Mouse (Mus musculus): ENCODE data around the gene Patj.

The Patj gene

DNA sequence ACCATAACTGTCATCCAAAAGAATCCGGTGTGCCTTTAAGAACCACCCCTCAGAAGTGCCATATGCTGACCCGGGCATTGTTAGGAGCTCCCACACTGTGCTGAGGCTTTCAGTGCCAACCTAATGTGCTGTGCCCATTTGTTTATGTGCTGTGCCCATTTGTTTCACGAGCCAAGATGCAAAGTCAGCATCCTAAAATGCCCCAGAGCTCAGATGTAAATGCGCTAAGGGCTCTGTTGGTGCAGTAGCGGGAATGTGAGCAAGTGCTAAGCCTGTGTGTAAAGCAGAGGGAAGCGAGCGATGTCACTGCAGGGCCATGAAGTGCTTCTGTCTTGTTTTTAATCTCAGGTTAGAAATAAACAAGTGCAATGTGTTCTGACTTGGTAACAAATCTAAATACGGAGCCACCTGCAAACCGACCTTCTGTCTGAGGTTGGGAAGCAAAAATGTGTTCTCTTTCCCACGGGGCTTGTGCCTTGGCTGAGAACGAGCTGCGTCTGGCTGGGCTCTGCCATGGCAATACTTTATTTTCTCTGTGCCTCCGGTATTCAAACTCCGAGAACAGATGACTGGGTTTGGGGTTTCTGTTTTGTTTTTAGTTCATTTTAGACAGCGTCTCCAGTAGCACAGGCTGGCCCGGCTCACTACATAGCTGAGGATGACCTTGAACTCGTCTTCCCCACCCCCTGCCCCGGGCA, 239.7 kb downstream of the Patj start:
- in situ Hi-C loops (cut with MboI, MseI): no loop called here

DNA sequence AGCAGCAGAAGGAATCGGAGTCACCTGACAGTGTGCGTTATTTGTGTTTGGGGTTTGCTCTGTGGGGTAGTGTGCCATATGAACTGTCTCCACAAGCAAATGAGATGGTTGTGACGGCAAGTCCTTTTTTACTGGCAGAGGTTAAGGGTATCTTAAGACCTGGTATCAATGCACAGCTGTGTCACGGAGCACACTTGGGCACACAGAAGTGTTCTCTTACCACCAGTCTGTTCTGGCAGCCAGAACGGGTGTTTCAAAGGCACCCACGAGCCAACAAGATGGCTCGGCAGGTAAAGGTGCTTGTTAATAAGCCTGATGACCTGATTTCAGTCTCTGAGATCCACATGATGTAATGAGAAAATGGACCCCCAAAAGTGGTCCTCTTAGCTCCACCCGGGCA, 243.1 kb downstream of the Patj start:
- in situ Hi-C loops (cut with MboI, MseI): no loop called here

DNA sequence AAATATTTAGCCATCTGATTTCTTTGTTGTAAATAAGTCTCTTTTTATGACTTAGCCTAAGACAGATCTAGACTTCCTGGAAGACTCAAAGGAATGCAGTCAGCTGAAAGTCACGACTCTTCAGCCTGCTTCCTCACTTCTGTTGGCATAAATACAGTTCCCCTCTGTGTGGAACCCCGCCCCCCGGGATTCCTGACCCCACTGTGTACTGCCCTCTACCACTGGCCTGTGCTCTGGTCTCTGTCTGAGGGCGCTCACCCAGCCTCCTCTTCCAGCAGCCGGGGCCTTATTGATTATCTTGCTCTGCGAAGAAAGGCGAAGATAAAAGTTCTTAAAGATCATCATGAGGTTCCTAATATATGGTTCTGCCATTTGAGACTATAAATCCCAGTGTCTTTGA, 258.1 kb downstream of the Patj start:
- in situ Hi-C loops (cut with MboI, MseI): no loop called here

DNA sequence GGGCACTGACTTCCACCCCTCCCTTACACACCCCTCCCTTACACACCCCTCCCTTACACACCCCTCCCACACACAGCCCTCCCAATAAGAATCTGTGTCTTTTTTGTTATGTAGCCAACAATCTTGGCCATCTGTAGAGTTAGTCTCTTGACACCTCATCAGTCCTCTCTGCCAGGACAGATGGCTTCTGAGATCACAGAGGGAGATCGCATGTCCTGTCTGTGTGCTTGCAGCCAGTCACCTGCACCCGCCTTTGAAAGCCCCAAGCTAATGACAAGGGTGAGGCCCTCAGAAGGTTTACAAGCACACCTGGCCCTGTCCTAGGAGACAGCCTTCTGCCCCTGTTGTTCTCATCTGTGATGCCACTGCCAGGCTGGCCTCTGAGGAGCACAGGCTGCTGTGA, 258.8 kb downstream of the Patj start:
- in situ Hi-C loops (cut with MboI, MseI): no loop called here

DNA sequence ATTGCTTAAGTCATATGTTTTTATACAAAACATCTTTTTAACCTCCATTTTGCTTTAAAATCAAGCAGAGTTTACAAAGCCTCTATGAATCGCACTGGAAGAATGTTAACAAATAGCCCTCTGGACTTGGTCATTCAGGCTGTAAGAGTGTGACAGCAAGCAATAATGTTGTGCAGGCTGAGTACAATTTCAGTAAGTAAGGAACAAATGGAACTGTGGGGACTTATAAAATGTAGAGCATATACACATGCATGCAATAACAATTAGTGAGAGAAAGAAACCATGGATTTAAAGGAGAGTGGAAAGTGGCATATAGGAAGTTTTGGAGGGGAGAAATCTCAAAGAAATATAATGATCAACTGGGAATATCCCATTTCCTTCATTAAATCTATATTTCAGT, 261.2 kb downstream of the Patj start:
- in situ Hi-C loops (cut with MboI, MseI): no loop called here

DNA sequence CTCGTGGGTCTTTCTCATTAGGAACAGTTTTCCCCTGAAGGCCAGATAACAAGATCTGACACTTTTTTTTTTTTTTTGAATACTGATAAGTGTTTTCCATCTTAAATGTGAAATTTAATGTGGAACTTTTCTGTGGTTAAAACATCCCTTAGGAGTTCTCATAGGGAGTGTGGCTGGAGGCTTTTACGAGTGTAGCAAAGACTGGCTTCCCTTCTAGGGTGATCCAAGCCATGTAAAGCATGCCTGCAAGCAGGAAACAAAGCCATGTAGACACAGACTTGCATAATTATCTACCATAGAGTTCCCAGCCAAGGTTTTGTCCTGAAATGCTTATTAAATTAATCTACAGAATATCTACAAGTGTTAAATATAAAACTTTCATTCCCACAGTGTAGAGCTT, 263.4 kb downstream of the Patj start:
- in situ Hi-C loops (cut with MboI, MseI): no loop called here

DNA sequence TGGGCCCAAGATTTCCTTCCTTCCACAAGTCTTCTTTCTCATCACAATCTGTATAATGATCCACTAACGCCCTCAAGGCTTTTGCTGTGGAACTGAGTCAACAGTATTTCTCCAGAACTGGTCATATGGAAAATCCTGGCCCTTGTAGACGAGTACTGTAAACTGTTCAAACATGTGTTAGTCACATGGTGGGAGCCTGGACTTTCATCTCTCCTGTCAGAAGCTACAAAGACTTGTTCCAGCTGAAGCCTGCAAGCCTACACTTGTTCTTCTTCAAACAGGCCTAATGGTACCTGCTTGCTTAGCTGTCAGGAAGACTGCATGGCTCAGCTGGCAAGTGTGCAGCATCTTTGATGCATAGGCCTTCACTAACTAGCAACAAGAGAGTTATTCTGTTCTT, 264.9 kb downstream of the Patj start:
- in situ Hi-C loops (cut with MboI, MseI): no loop called here

DNA sequence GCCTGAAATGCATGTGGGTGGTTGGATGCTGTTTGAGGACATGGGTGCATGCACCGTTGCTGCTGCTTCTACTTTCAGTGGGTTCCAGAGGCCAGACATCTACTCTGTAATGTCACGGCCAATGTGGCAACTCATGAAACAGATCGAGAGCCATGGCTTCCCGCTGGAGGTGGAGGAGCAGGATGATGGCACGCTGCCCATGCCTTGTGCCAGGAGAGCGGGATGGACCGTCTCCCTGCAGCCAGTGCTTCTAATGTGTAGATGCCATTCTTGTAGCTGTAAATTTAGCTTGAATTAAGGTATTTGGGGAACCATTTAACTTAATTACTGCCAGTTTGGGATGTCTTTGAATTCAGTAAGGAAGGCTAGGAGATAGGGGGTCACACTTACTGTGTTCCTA, 270.3 kb downstream of the Patj start:
- in situ Hi-C loops (cut with MboI, MseI): no loop called here

DNA sequence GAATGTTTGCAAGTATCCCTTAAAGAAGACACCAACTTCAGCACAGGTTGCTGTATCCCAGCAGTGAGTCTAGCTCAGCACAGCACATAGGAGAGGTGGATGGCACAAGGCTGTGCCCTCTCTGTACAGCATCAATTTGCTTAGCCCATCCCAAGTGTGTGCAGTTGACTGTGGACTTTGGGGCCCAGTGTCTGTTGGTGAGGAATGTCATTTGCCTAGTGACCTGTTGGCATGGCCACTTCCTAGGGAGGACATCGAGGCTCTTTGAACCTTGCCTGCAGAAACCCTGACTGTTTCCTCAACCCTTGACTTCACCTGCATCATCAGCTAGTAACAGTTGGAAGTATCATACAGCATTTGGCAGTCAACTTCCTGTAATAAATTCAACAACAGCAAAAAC, 270.9 kb downstream of the Patj start:
- in situ Hi-C loops (cut with MboI, MseI): no loop called here

DNA sequence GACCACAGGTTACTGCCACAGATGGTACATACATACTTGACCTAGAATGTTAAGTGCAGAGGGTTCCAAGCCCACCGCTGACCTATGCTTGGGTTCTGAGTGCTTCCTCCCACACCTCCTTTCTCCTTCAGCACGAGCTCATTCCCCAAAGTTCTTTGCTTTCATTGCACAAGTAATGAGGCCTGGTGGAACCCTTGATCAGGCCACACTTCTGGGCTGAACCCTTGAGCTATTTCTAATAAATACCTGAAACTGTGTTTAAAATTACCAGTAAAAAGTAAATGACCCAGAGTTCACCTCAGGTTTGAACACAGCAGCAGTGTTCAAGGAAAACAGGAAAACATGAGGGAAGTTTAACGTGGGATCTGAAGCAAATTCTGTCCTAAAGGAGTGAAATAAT, 271.4 kb downstream of the Patj start:
- in situ Hi-C loops (cut with MboI, MseI): no loop called here

DNA sequence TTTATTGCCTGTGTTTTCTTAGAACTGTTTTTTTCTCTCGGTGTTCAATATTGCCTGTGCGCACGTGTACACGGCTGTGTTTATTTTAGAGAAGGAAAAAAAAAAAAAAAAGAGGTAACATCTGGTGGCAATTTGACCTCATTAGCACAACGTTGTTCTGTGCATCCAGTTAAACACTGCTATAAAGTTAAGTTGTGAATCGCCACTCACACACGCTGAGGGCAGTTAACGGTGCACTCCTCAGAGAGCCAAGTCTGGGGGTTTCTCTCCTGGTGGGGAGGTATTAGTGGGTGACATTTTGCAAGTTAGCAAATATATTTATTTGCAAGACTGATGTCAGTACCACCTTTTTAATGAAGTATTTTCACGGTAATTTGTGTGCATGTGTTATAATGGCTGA, 281.9 kb downstream of the Patj start:
- in situ Hi-C loops (cut with MboI, MseI): no loop called here

DNA sequence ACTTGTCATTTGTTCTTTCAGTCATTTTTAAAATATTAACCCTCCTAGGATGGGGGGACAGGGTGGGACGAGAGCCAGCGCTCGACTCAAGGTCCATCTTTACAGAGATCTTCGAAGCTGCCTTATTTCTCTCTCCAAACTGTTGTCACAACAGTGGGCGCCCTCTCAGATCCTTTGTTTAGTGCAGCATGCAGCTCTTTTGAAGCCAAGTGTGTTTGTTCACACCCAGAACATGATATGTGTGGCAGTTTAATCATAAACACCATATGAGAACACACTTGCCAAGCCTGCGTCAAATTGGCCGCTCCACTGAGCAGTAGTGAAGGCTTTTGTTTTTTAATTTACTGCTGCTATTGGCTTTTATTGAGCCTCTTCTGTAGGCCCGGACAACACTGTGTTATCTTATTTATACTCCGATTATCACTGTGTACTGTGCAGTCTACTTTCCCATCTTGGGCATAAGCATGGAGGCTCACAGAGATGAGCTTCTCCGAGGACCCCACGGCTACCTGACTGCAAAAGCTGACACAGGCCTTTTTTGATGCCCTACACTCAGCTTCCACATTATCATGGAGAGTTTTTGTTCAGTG, 291.2 kb downstream of the Patj start:
- in situ Hi-C loops (cut with MboI, MseI): no loop called here

DNA sequence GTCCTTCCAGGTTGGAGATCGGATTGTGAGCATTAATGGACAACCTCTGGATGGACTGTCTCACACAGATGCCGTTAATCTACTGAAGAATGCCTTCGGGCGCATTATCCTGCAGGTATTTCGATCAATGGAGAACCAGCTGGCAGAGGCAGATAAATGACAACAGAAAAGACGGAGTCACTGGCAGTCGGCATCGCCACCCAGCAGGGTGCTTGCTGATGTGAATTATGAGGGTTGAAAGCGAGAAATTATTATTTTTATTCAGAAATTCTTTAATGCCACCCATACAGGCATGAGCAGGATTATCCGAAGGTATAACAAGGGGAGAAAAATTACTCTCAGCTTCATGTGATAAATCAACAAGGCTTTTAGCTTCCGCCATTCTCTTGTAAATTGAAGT, 292.5 kb downstream of the Patj start:
- in situ Hi-C loops (cut with MboI, MseI): no loop called here

DNA sequence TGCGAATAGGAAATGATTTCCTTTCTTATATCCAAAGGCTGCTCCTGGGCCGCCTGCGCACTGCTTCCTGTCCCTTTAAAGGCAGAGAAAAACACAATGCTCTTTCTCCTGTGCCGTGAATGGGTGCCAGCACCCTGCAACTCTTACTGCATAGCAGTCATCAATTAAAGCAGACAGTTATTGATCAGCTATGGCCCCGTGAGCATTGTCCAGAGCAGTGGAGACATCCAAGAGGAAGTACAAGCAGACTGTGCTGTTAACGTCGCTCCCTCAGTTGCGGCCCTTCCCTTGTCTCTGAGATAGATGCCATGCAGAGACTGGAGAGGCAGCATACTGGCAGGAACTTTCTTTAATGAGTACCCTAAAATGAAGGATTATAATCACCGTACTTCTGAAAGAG, 292.9 kb downstream of the Patj start:
- in situ Hi-C loops (cut with MboI, MseI): no loop called here

DNA sequence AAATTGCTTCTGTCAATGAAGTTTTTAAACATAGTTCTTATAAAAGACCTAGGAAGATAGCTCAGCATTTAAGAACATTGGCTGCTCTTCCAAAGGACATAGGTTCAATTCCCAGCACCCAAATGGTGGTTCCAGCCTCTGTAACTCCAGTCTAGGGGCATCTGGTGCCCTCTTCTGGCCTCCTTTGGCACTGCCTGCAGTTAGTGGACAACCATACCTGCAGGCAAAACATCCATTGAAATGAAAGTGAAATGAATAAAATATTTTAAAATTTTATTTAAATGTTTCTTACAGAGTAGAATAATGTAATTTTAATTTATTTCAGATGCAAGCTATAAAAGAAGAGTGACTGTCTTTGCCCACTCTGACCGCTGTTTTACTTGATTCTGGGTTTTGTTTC, 294.4 kb downstream of the Patj start:
- in situ Hi-C loops (cut with MboI, MseI): no loop called here

DNA sequence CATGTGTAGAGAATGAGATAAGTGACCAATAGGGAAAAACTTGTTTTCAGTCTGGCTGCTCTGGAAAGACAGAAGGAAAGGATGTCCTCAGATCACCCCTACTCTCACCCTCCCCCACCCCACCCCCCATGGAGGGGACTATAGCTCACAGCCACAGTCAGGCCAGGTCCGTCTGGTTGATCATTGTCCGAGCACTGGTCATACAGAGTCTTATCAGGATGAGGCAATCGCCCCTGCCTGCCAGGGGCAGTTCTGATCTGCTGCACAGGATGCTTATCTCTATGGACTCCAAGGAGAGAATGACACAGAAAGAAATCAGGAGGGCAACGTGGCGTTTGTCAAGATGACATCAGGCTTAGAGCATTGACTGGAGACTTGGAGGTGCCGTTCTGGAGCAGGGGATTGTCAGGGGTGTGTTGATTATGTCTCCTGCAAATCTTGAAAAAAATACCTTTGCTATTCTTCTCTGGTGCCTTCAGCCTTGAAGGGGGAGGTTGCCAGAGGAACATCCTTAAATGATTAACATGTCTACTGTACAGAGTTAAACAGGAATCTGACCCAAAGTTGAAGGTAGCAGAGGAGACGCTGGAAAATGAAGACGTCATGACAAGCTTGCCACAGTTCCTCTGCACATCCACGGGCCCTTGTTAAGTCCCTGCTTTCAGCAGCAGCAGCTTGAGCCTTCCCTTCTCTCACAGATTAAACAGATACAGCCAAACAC, 298.0 kb downstream of the Patj start:
- in situ Hi-C loops (cut with MboI, MseI): no loop called here

DNA sequence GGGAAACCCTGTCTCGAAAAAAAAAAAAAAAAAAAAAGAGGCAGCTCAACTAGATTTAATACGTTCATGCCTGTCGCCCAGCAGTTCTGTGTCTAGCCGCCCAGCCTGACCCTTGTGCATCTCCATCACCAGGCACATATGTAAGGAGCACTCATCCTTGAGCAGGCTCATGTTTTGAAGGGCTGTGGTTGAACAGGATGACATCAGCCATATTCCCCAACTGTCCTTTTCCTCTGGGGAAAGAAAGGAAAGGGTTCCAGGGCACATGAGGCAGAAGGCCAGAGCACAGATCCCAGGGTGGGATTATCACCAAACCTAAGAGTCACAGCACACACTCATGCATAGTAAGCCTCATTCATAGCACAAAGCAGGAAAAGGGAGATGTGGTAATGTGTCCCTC, 302.3 kb downstream of the Patj start:
- in situ Hi-C loops (cut with MboI, MseI): no loop called here

DNA sequence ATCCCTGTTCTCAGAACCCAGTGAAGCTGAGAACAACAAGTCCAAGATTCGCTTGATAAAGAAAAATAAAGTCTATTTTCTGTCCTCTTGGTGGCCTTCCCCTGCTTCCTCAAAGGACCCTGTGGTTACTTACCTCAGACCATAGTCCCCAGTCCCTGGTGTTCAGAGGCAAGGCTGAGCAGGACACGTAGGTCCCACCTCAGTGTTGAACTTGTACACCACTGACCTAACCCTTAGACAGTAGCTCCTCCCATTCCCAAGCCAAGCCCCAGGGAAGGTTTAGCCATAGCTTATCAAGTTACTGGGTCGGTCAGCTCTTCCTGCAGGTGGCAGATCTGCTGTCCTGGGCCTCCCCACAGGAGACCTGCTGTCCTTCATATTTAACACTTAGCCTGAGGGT, 303.3 kb downstream of the Patj start:
- in situ Hi-C loops (cut with MboI, MseI): no loop called here

DNA sequence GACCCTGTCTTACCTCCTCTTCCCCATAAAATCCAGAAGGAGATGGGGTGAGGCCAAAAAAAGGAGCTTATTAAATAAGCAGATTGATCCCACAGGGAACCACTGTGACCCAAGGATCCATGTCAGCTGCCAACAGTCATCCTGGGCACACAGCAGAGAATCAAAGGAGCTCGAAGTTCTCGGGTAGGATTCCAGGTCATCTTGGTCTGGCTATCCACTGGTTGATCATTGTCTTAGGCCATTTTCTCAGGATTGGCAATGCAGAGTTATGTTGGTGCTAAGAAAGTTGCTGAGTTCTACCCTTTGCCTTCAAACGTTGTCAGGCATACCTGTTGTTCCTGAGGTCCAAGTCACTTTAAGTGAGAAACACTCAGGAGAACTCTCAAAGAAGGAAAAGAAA, 304.6 kb downstream of the Patj start:
- in situ Hi-C loops (cut with MboI, MseI): loop anchor here (5.0 kb wide), 1 partner anchor 198 kb away; no protein-coding TSS in a partner anchor

DNA sequence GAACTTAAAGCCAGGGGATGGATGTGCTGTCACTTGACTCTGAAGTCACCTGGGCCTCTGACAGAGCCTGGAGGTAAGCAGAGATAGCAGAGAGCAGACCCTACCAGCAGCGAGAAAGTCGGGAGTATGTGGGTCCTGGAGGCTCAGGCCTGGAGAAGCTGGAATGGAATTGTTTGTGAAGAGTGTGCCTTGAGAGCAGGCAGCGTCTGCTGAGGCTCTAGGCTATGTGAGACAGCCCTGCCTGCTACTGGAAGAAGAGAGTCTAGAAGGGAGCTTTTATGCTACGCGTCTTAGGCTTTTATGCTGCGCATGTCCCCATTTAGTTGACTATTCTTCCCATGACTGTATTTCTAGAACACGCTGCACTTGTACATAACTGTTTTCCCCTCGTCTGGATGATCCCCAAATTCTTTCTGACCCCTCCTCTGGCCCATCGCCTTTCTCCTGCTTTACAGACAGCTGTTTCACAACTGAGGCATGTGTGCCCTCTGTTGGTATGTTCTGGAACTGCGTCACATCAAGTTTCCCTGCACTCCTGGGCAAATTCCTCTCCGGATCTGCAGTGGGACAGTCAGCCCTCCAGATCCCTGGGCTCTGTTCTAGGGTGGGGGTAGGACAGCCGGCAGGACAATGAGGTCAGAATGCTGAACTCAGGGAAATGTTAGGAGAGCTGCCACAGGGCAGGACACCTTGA, 306.8 kb downstream of the Patj start:
- in situ Hi-C loops (cut with MboI, MseI): loop anchor here (5.0 kb wide), 1 partner anchor 200 kb away; no protein-coding TSS in a partner anchor

DNA sequence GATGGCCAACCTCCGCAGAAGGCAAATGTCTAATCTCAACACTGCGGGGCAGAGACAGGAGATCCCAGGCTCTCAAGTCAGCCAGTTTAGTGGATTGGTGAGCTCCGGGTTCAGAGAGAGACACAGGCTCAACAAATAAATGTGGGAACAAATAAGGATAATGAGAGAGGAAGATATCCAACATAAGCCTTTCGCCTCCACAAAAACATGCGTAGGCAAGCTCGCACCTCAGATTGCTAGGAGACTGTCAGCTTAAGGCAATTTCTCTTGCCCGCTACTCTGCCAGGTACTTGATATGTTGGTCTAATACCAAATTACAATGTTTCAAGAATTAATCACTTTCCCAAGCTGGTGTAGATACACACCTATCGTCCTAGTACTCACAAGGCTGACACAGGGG, 315.3 kb downstream of the Patj start:
- in situ Hi-C loops (cut with MboI, MseI): loop anchor here (10.0 kb wide), 1 partner anchor 174 kb away; no protein-coding TSS in a partner anchor

Measured in T-helper 1 cell (primary cell).